Comparison of ENCODE assay signal across 25 mouse cellular contexts in genomic region chr8:110811116-110811515, GRCm38 (mm10). TPM values are rescaled to one million over a fixed set of nuclear protein-coding genes. Genes with fewer than 3 reads are reported as not detected.
"Had no signal": no experiment of that assay in that cellular context is flagged by ENCODE, and none has a peak within 500 bp of the region (broad histone marks: within the 10 kb centered on the region; RNA-seq: fewer than 3 reads in every experiment).

No protein-coding gene starts in this region.

- DNase-seq: gastrocnemius, adult 2 months; gastrocnemius, postnatal 10 days; gastrocnemius, postnatal 25 days; heart, adult 18-20 months; heart, postnatal 10 days; heart, postnatal 4 days; kidney, adult 2 months; kidney, adult 9 months; kidney, postnatal 10 days; kidney, postnatal 25 days; kidney, postnatal 4 days; layer of hippocampus, adult 9-11 months; layer of hippocampus, postnatal 36 days; left cerebral cortex, postnatal 4 days had no signal

- H3K27ac ChIP-seq: heart, embryonic 10.5 days; hindbrain, embryonic 10.5 days; hindbrain, embryonic 12.5 days; hindbrain, embryonic 14.5 days; intestine, embryonic 15.5 days; limb, embryonic 12.5 days; liver, embryonic 12.5 days; liver, embryonic 14.5 days had no signal

- H3K4me1 ChIP-seq: hindbrain, embryonic 12.5 days; limb, embryonic 12.5 days; liver, embryonic 12.5 days had no signal

- H3K4me3 ChIP-seq: gastrocnemius, adult 2 months; heart, embryonic 10.5 days; heart, embryonic 12.5 days; hindbrain, embryonic 10.5 days; hindbrain, embryonic 12.5 days; intestine, embryonic 15.5 days; limb, embryonic 12.5 days; liver, embryonic 12.5 days had no signal

RNA-seq across cellular contexts. Expression of gene Il34, which starts 5.4 kb away (rescaled TPM):
- total RNA-seq: granulocyte monocyte progenitor cell, adult 5-6 weeks had no signal
- polyA plus RNA-seq: heart, embryonic 10.5 days; inflammation-experienced regulatory T-cells, adult 6 months; liver, embryonic 12.5 days; liver, embryonic 14.5 days had no signal
